Mouse (Mus musculus) forebrain, embryonic 16.5 days (tissue): ENCODE results near the gene Vmn1r94. TPM values are rescaled to one million over a fixed set of nuclear protein-coding genes. Genes with fewer than 3 reads are reported as not detected.
"Not testable (repeated sequence)": the region's sequence is repeated elsewhere in the genome, so short reads cannot be mapped to it uniquely, and the experiment has no call there.

Experiments used
- ATAC-seq: fragments of 200-750 bp; cut with Nextera tagmentation; 2 replicates; pipeline ENCODE4 v1.8.0; 2017; ENCODE audit warnings: mild to moderate bottlenecking, moderate library complexity
- H3K27ac ChIP-seq: fragments of 300-500 bp; sonication (generic); 2 replicates; pipeline ENCODE4 v1.5.1; 2014; ENCODE audit warnings: low read length, control low read depth
- H3K27me3 ChIP-seq: fragments of 300-500 bp; sonication (generic); replicated peaks from 2 replicates; pipeline ENCODE4 v1.6.1; 2014; ENCODE audit warnings: low read length; ENCODE audit not compliant: control insufficient read depth, insufficient read depth
- H3K36me3 ChIP-seq: fragments of 300-500 bp; sonication (generic); 2 replicates; pipeline ENCODE4 v1.6.1; 2014; ENCODE audit not compliant: control insufficient read depth, insufficient read depth
- H3K4me1 ChIP-seq: fragments of 300-500 bp; sonication (generic); replicated peaks from 2 replicates; pipeline ENCODE4 v1.6.1; 2014; ENCODE audit warnings: low read length; ENCODE audit not compliant: control insufficient read depth, insufficient read depth
- H3K4me2 ChIP-seq: fragments of 300-500 bp; sonication (generic); 2 replicates; pipeline ENCODE4 v1.6.1; 2014; ENCODE audit warnings: mild to moderate bottlenecking, low read length, control low read depth
- H3K4me3 ChIP-seq: fragments of 300-500 bp; sonication (generic); replicated peaks from 2 replicates; pipeline ENCODE4 v1.5.1; 2014; ENCODE audit warnings: mild to moderate bottlenecking, low read length, control low read depth
- H3K9ac ChIP-seq: fragments of 300-500 bp; sonication (generic); replicated peaks from 2 replicates; pipeline ENCODE4 v1.6.1; 2014; ENCODE audit warnings: low read depth, low read length, control low read depth
- H3K9me3 ChIP-seq: fragments of 300-500 bp; sonication (generic); 2 replicates; pipeline ENCODE4 v1.6.1; 2016; ENCODE audit warnings: low read length; ENCODE audit not compliant: control insufficient read depth
- WGBS: fragments of 180-500 bp; shearing (Covaris S2); extraction: QIAGEN DNeasy Blood & Tissue Kit; methylation state at CpG from one replicate; pipeline ENCODE4 v1.1.7; 2014; 5-methylcytosine and 5-hydroxymethylcytosine counted together
- polyA plus RNA-seq: library from polyadenylated mRNA; unstranded; fragments of >200 nt; fragmentation: Nextera tagmentation; extraction: Ambion mirVana; gene quantifications from 2 replicates; pipeline ENCODE4 v1.2.1, GENCODE M21; 2015

The Vmn1r94 gene
- not detected in 2 replicates for polyA plus RNA-seq

GRCm38 (mm10) chr7:20168277-20168676 is at the start of gene Vmn1r94:
TSS of gene Vmn1r94 (minus strand) at chr7:20168377.
- no CpG with 5 or more reads among the region's 3 CpGs for WGBS

GRCm38 (mm10) chr7:20205507-20205906 is 37.3 kb upstream of the Vmn1r94 start, which contains the start of gene Gm6164:
TSS of gene Gm6164 (minus strand) at chr7:20205607.
- not testable (repeated sequence) for H3K9me3 ChIP-seq, H3K27ac ChIP-seq, H3K4me2 ChIP-seq, H3K4me1 ChIP-seq, ATAC-seq, H3K4me3 ChIP-seq, H3K9ac ChIP-seq, H3K27me3 ChIP-seq, H3K36me3 ChIP-seq
- no CpG with 5 or more reads among the region's 2 CpGs for WGBS

More at GRCm38 (mm10) chr7:20168277-20168676, at the start of gene Vmn1r94:
- not testable (repeated sequence) for H3K4me2 ChIP-seq, ATAC-seq, H3K9ac ChIP-seq, H3K9me3 ChIP-seq, H3K36me3 ChIP-seq, H3K27me3 ChIP-seq, H3K4me3 ChIP-seq, H3K4me1 ChIP-seq, H3K27ac ChIP-seq

GRCm38 (mm10) chr7:20193410-20193809 is 25.2 kb upstream of the Vmn1r94 start, which contains the start of gene Vmn1r95:
TSS of gene Vmn1r95 (plus strand) at chr7:20193710.
- not testable (repeated sequence) for H3K27ac ChIP-seq, H3K9ac ChIP-seq, H3K4me1 ChIP-seq, H3K36me3 ChIP-seq, H3K27me3 ChIP-seq, ATAC-seq, H3K4me3 ChIP-seq, H3K4me2 ChIP-seq, H3K9me3 ChIP-seq
- WGBS: no CpG with 5 or more reads among the region's 3 CpGs

- H3K27me3 ChIP-seq, H3K36me3 ChIP-seq, H3K4me1 ChIP-seq, H3K9ac ChIP-seq, H3K4me3 ChIP-seq, ATAC-seq, H3K27ac ChIP-seq, H3K4me2 ChIP-seq, H3K9me3 ChIP-seq: not testable (repeated sequence)
- whole genome bisulfite sequencing: no CpG with 5 or more reads among the region's 5 CpGs
Measured at GRCm38 (mm10) chr7:20138988-20139387, 29.2 kb downstream of the Vmn1r94 start, which contains the start of gene Vmn1r93. TSS of gene Vmn1r93 (minus strand) at chr7:20139088.

GRCm38 (mm10) chr7:20122479-20122878 is 45.7 kb downstream of the Vmn1r94 start, which contains the start of gene Gm16442:
TSS of gene Gm16442 (minus strand) at chr7:20122579.
- H3K4me3 ChIP-seq, H3K9ac ChIP-seq, H3K27ac ChIP-seq, H3K9me3 ChIP-seq, H3K36me3 ChIP-seq, H3K27me3 ChIP-seq, H3K4me1 ChIP-seq, ATAC-seq, H3K4me2 ChIP-seq: not testable (repeated sequence)
- no CpG with 5 or more reads among the region's 2 CpGs for whole genome bisulfite sequencing

Other genes starting within 250 kb of the Vmn1r94 start
- gene Pvr, start 247.2 kb downstream of the Vmn1r94 start, polyA plus RNA-seq: 7.6 and 10.3 TPM in 2 replicates
- not detected in 2 replicates for gene Igsf23, start 217.6 kb downstream of the Vmn1r94 start, polyA plus RNA-seq
- not detected in 2 replicates for gene Ceacam20, start 203.0 kb downstream of the Vmn1r94 start, polyA plus RNA-seq
- not detected in 2 replicates for gene Nlrp9b, start 176.9 kb downstream of the Vmn1r94 start, polyA plus RNA-seq
- gene Vmn1r91, start 68.7 kb downstream of the Vmn1r94 start, polyA plus RNA-seq: not detected in 2 replicates
- gene Gm16442, start 45.8 kb downstream of the Vmn1r94 start, polyA plus RNA-seq: not detected in 2 replicates
- gene Vmn1r93, start 29.3 kb downstream of the Vmn1r94 start, polyA plus RNA-seq: not detected in 2 replicates
- not detected in 2 replicates for gene Vmn1r95, start 25.3 kb upstream of the Vmn1r94 start, polyA plus RNA-seq
- gene Gm6164, start 37.2 kb upstream of the Vmn1r94 start, polyA plus RNA-seq: not detected in 2 replicates
- gene Gm4498, start 65.5 kb upstream of the Vmn1r94 start, polyA plus RNA-seq: not detected in 2 replicates
- not detected in 2 replicates for gene Gm5890, start 94.5 kb upstream of the Vmn1r94 start, polyA plus RNA-seq
- gene Gm4133, start 165.7 kb upstream of the Vmn1r94 start, polyA plus RNA-seq: not detected in 2 replicates
- not detected in 2 replicates for gene Gm5728, start 207.0 kb upstream of the Vmn1r94 start, polyA plus RNA-seq
- gene Vmn1r100, start 249.6 kb upstream of the Vmn1r94 start, polyA plus RNA-seq: not detected in 2 replicates